Mouse (Mus musculus) midbrain, embryonic 10.5 days (tissue): ENCODE results near the gene Rap1gap. TPM values are rescaled to one million over a fixed set of nuclear protein-coding genes. Genes with fewer than 3 reads are reported as not detected.
A peak's percentile ranks its signal among the peaks of the same experiment; 100 is the strongest.

Source experiments
- DNase-seq: peaks from one replicate; pipeline ENCODE4 v3.0.0-alpha.2; 2017; ENCODE audit warnings: low spot score
- H3K27ac ChIP-seq: fragments of 300-500 bp; sonication (generic); replicated peaks from 2 replicates; pipeline ENCODE4 v1.5.1; 2016; ENCODE audit warnings: mild to moderate bottlenecking
- H3K27me3 ChIP-seq: fragments of 300-500 bp; sonication (generic); 2 replicates; pipeline ENCODE4 v1.6.1; 2016; ENCODE audit warnings: low read depth, mild to moderate bottlenecking; ENCODE audit not compliant: poor library complexity, severe bottlenecking
- H3K36me3 ChIP-seq: fragments of 300-500 bp; sonication (generic); 2 replicates; pipeline ENCODE4 v1.6.1; 2016; ENCODE audit warnings: mild to moderate bottlenecking, moderate library complexity
- H3K4me1 ChIP-seq: fragments of 300-500 bp; sonication (generic); 2 replicates; pipeline ENCODE4 v1.6.1; 2016
- H3K4me3 ChIP-seq: fragments of 300-500 bp; sonication (generic); 2 replicates; pipeline ENCODE4 v1.5.1; 2016; ENCODE audit warnings: mild to moderate bottlenecking, moderate library complexity
- H3K9me3 ChIP-seq: fragments of 300-500 bp; sonication (generic); replicated peaks from 2 replicates; pipeline ENCODE4 v1.6.1; 2016; ENCODE audit warnings: mild to moderate bottlenecking
- WGBS: fragments of 180-500 bp; shearing (Covaris S2); methylation state at CpG from one replicate; pipeline ENCODE4 v1.1.7; 2016; 5-methylcytosine and 5-hydroxymethylcytosine counted together
- polyA plus RNA-seq: library from polyadenylated mRNA; unstranded; fragments of >200 nt; fragmentation: Nextera tagmentation; extraction: Ambion mirVana; gene quantifications from 2 replicates; pipeline ENCODE4 v1.2.1, GENCODE M21; 2016

Gene Rap1gap
- polyA plus RNA-seq, 1 experiment from 2014 or later, result 4.5 TPM

GRCm38 (mm10) chr4:137721563-137721962, 57.0 kb downstream of the Rap1gap start:
- Histone ChIP-seq H3K4me1 (peaks cover 68% of the 10 kb centered on the region), H3K27ac (no peak overlapping the region), H3K27me3 (peaks cover 78% of the 10 kb centered on the region), H3K9me3 (no peaks in the 10 kb centered on the region), H3K36me3 (no peaks in the 10 kb centered on the region), H3K4me3 (no peak overlapping the region)
- no peak for DNase-seq
- WGBS, result 87% methylated on average over 15 of the region's 15 CpGs

GRCm38 (mm10) chr4:137722230-137722629, 57.7 kb downstream of the Rap1gap start:
- WGBS, result 91% methylated on average over 3 of the region's 3 CpGs
- H3K36me3 ChIP-seq, result no peaks in the 10 kb centered on the region
- no peak overlapping the region for H3K4me3 ChIP-seq
- H3K9me3 ChIP-seq, result no peaks in the 10 kb centered on the region
- peaks cover 79% of the 10 kb centered on the region for H3K27me3 ChIP-seq
- no peak overlapping the region for H3K27ac ChIP-seq
- peaks cover 72% of the 10 kb centered on the region for H3K4me1 ChIP-seq
- DNase-seq, result no peak

GRCm38 (mm10) chr4:137722692-137723427, 58.3 kb downstream of the Rap1gap start:
- no peaks in the 10 kb centered on the region for H3K36me3 ChIP-seq
- peak; percentile 81 for DNase-seq
- peak overlapping the region; percentile 42 for H3K4me3 ChIP-seq
- peaks cover 78% of the 10 kb centered on the region for H3K27me3 ChIP-seq
- WGBS, result 30% methylated on average over 12 of the region's 12 CpGs
- no peaks in the 10 kb centered on the region for H3K9me3 ChIP-seq
- peaks cover 74% of the 10 kb centered on the region for H3K4me1 ChIP-seq
- H3K27ac ChIP-seq, result peak overlapping the region; percentile 79

GRCm38 (mm10) chr4:137723527-137723926, 59.0 kb downstream of the Rap1gap start:
- Histone ChIP-seq H3K36me3 (no peaks in the 10 kb centered on the region), H3K4me1 (peaks cover 75% of the 10 kb centered on the region), H3K4me3 (peak overlapping the region; percentile 42), H3K9me3 (no peaks in the 10 kb centered on the region), H3K27ac (peak overlapping the region; percentile 79), H3K27me3 (peaks cover 78% of the 10 kb centered on the region)
- DNase-seq, result no peak
- WGBS, result 40% methylated on average over 25 of the region's 25 CpGs

GRCm38 (mm10) chr4:137724212-137724611, 59.7 kb downstream of the Rap1gap start:
- WGBS, result 47% methylated on average over 11 of the region's 11 CpGs
- Histone ChIP-seq H3K9me3 (no peaks in the 10 kb centered on the region), H3K36me3 (no peaks in the 10 kb centered on the region), H3K4me1 (peaks cover 75% of the 10 kb centered on the region), H3K27me3 (peaks cover 80% of the 10 kb centered on the region), H3K27ac (peak overlapping the region; percentile 79), H3K4me3 (peak overlapping the region; percentile 42)
- peak; percentile 34 for DNase-seq

GRCm38 (mm10) chr4:137724766-137725165, 60.2 kb downstream of the Rap1gap start:
- peak overlapping the region; percentile 79 for H3K27ac ChIP-seq
- H3K4me1 ChIP-seq, result peaks cover 75% of the 10 kb centered on the region
- peak; percentile 67 for DNase-seq
- H3K9me3 ChIP-seq, result no peaks in the 10 kb centered on the region
- H3K4me3 ChIP-seq, result 0 out of 2 replicates have a peak overlapping the region, but pooled peaks have one; percentile 42
- no peaks in the 10 kb centered on the region for H3K36me3 ChIP-seq
- peaks cover 80% of the 10 kb centered on the region for H3K27me3 ChIP-seq
- 49% methylated on average over 8 of the region's 8 CpGs for WGBS

- Histone ChIP-seq H3K27me3 (peaks cover 74% of the 10 kb centered on the region), H3K9me3 (no peaks in the 10 kb centered on the region), H3K4me1 (peaks cover 70% of the 10 kb centered on the region), H3K4me3 (no peak overlapping the region), H3K36me3 (no peaks in the 10 kb centered on the region), H3K27ac (no peak overlapping the region)
- WGBS, result 77% methylated on average over 13 of the region's 13 CpGs
- no peak for DNase-seq
These were observed 61.1 kb downstream of the Rap1gap start for GRCm38 (mm10) chr4:137725541-137726145.

- peaks cover 70% of the 10 kb centered on the region for H3K4me1 ChIP-seq
- no peaks in the 10 kb centered on the region for H3K9me3 ChIP-seq
- 81% methylated on average over 18 of the region's 18 CpGs for WGBS
- peaks cover 73% of the 10 kb centered on the region for H3K27me3 ChIP-seq
- DNase-seq, result no peak
- peak overlapping the region; percentile 63; the same call in 1 of the 2 replicates for H3K4me3 ChIP-seq
- H3K36me3 ChIP-seq, result no peaks in the 10 kb centered on the region
- peak overlapping the region; percentile 77 for H3K27ac ChIP-seq
These were observed 62.4 kb downstream of the Rap1gap start for GRCm38 (mm10) chr4:137726739-137727505.

- Histone ChIP-seq H3K9me3 (no peaks in the 10 kb centered on the region), H3K4me3 (peak overlapping the region; percentile 63), H3K4me1 (peaks cover 66% of the 10 kb centered on the region), H3K36me3 (no peaks in the 10 kb centered on the region), H3K27ac (peak overlapping the region; percentile 77), H3K27me3 (peaks cover 78% of the 10 kb centered on the region)
- 6% methylated on average over 18 of the region's 18 CpGs for WGBS
- peak; percentile 64 for DNase-seq
These were observed 63.1 kb downstream of the Rap1gap start for GRCm38 (mm10) chr4:137727506-137728187.

- peak; percentile 69 for DNase-seq
- WGBS, result 10% methylated on average over 17 of the region's 17 CpGs
These were observed 64.1 kb downstream of the Rap1gap start for GRCm38 (mm10) chr4:137728399-137729154.

GRCm38 (mm10) chr4:137729155-137729855, 64.8 kb downstream of the Rap1gap start:
- Histone ChIP-seq H3K27me3 (peaks cover 65% of the 10 kb centered on the region), H3K27ac (peak overlapping the region; percentile 77), H3K36me3 (no peaks in the 10 kb centered on the region), H3K9me3 (no peaks in the 10 kb centered on the region), H3K4me3 (peak overlapping the region; percentile 63), H3K4me1 (peaks cover 50% of the 10 kb centered on the region)
- 18% methylated on average over 24 of the region's 24 CpGs for WGBS
- DNase-seq, result no peak

More at GRCm38 (mm10) chr4:137728399-137729154, 64.1 kb downstream of the Rap1gap start:
- peaks cover 72% of the 10 kb centered on the region for H3K27me3 ChIP-seq
- no peaks in the 10 kb centered on the region for H3K9me3 ChIP-seq
- peak overlapping the region; percentile 63 for H3K4me3 ChIP-seq
- H3K36me3 ChIP-seq, result no peaks in the 10 kb centered on the region
- H3K27ac ChIP-seq, result peak overlapping the region; percentile 77
- H3K4me1 ChIP-seq, result peaks cover 57% of the 10 kb centered on the region
